Mouse (Mus musculus) heart, postnatal 14 days (tissue): ENCODE measurements at regions not wholly inside any gene's neighbourhood (a gene's known extent, or its start where the extent isn't known, plus 50 kb on each side); places are given as distances from the start of the nearest gene placed in this dataset.

Experiments
- DNase-seq, 2 experiments: peaks; one replicate each; pipeline ENCODE4 v3.0.0; 2021 to 2022
- intact Hi-C: fragments of 180-260 bp; cut with DNase I; formaldehyde crosslinking; loops from one replicate; pipeline ENCODE4 v1.15.1; 2025

GRCm38 (mm10) chr8:10931266-10931665 is 77.0 kb downstream of the Irs2 start:
- intact Hi-C loops, result no loop called here
- DNase-seq, result no peak

- peak; percentile 33 to 42 for DNase-seq
- intact Hi-C loops, result loop anchor here (5.0 kb wide), 1 partner anchor 78 kb away; the partner anchor contains the start of gene Irs2
Measured at GRCm38 (mm10) chr8:10928836-10929235, 79.4 kb downstream of the Irs2 start.

GRCm38 (mm10) chr8:10928342-10928794 is 79.9 kb downstream of the Irs2 start:
- intact Hi-C loops, result loop anchor here (5.0 kb wide), 1 partner anchor 79 kb away; the partner anchor contains the start of gene Irs2
- peak; percentile 60 to 66 for DNase-seq

DNA sequence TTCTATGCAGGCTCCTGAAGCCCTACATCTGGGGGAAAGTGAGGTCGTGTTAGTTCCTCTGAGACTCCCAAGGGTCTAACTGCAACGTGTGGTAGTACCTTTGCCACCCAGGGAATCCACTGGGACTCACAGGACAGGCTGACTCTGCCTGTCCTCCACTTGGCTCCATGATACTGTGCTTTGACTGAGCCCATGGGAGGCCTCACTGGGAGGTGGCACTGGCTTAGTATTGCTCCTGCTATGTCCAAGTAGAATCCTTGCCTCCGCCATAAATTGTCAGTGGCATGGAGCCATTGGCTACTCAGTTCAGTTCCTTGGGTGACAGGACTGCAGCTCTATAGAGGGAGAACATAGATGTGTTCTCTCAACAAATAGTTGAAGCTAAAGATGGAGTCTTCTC is 81.1 kb downstream of the Irs2 start:
- intact Hi-C loops, result loop anchor here (5.0 kb wide), 1 partner anchor 80 kb away; the partner anchor contains the start of gene Irs2
- DNase-seq, result no peak

- DNase-seq, result peak in 1 of 2 experiments; percentile 49
- intact Hi-C loops, result loop anchor here (5.0 kb wide), 1 partner anchor 81 kb away; the partner anchor contains the start of gene Irs2
Measured at GRCm38 (mm10) chr8:10926518-10926915, 81.7 kb downstream of the Irs2 start.

DNA sequence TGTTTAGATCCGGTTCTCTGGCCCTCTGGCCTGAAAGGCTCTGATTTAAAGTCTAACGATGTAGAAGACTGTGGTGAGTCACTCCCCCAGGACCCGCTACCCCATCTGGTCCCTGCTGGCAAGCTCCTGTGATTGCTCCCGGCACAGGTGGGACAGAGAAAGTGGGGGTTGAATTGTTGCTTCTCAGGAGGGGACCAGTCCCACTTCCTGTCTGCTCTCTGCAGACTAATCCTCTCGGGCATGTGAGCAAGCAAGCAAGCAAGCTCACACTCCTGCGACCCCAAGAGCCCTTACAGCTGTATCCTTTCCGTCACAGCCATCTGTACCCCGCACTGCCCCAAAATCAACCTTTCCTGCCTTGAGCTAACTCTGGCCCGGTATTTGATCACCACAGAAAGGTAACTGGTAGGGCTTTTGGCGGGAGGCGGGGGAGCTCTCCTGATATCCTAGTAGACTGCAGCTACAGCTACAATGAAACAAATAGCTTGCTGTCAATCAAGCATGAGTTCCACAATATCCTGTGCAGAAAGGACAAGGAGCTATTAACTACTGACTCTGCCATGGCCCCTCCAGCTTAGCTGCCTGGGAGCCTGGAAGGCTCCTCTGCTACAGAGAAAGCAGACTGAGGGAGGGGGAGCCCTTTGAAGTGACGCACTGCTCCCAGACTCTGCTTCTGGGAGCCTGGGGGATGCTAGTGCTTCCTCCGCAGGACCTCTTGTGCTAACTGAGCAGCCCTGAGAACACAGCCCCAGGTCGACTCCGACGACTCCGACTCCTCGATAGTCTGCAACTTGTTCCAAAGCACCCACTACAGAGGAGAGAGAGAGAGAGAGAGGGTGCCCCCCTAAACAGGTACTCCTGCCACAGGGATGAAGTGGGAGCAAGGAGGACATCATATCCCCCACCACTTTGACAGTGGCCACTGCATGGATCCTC is 82.4 kb downstream of the Irs2 start:
- no peak for DNase-seq
- intact Hi-C loops, result loop anchor here (5.0 kb wide), 1 partner anchor 81 kb away; the partner anchor contains the start of gene Irs2

GRCm38 (mm10) chr8:10924526-10925199 is 83.6 kb downstream of the Irs2 start:
- DNase-seq, result peak; percentile 46 to 66
- intact Hi-C loops, result loop anchor here (5.0 kb wide), 1 partner anchor 83 kb away; the partner anchor contains the start of gene Irs2

GRCm38 (mm10) chr8:10924001-10924490 is 84.2 kb downstream of the Irs2 start:
- intact Hi-C loops, result no loop called here
- no peak for DNase-seq

DNA sequence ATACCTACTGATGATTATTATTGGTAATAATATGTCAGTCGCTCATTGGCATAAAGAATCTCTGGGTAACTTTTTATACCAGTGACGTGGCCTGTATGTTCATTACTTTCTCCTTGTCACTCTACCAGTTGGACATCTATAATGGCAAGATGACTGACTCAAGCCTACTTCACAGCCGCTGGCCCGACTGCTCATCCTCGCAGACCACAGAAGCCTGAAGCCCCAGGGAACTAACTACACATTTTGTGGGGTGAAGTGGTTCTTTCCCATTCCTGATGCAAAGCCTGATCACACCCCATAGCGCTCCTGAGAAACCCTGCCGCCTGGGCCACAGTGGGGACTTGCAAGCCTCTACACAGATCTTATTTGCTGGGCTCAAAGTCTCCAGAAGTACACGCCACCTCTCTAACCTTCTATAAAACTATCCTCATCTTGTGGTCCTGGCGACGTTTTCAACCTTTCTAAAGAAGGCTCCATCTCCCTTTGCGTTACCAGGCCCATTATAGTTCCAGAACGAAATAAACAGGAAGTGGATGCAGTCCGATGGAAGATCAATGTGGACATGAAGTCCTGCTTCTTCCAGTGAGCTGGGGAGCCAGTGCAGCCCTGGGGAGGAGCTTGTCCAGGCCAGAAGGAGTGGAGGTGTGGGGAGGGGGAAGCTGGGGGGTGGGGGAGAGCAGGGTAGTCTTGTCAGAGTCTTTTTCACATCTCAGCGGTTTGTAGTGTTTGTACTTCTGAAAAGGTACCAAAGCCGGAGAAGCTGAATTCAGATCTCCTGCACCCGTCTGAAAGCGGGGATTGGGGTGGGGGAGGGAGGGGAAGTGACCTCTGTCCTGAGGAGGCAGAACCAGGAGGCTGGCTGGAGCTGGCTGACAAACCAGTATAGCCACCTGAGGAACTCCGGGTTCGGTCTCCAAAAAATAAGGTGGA is 84.9 kb downstream of the Irs2 start:
- intact Hi-C loops, result no loop called here
- no peak for DNase-seq

DNA sequence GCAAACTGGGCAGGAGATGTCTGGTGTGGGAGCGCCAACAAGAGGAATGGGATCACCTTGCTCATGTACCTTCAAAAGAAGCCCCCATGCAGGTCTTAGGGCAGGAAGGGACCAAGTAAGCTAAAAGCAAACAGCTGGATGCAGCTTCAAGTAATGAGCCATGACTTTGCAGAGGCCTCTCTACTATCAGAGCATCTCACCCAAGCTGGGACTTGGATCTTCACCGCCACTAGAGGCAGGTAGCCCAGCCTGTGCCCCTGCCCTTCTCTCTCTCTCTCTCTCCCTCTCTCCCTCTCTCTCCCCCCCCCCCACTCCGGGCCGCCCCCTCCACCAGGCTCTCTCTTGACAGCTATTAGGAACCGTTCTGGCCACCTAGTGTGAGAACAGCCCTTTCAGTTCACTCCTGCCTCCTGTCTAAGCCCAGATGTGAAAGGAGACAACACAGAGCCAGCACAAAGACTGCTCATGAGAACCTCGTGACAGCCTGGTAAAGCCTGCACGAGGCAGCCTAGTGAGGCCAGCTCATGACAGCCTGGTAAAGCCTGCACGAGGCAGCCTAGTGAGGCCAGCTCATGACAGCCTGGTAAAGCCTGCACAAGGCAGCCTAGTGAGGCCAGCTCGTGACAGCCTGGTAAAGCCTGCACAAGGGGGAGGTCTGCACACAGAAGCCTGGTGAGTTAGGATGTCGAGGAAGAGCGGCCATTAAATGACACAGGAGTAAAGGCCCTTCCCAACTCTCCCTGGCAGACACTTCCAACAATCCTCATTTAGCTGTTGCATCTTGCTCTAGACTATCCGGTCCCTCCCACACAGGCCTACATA is 85.8 kb downstream of the Irs2 start:
- intact Hi-C loops, result no loop called here
- DNase-seq, result no peak

DNA sequence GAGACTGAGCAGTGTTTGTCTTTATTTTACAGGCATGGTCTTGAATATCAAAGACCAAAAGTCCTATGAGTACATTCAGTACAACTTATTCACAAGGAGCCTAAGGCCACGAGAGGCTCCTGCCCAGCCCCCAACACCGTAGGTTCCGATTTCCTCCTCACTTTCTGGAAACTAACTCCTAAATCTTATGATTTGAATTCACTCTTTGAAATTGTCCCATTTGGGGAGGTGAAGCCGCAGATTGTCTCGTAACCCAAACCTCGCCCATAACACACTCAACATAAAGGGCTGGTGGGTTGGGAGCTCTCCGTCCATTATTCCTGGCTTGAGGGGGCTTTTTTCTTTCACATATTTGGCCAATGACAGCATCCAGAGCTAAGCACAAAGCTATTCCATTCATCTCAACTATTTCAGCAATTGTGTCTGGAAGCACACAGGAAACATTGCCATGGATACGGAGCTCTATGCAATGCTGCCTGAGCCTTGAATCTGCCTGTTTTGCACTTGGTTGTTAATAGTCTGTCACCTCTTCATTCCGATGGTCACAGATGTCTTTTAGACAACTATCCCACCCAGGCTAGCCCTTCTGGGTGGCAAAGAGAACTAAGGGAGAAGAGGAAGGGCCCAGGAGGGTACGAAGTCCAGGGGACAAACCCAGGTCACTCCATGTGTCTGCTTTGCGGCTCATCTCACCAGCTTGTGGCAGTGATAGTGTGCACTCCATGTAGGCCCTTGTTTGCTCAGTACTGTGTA is 86.6 kb downstream of the Irs2 start:
- no peak for DNase-seq
- intact Hi-C loops, result no loop called here

DNA sequence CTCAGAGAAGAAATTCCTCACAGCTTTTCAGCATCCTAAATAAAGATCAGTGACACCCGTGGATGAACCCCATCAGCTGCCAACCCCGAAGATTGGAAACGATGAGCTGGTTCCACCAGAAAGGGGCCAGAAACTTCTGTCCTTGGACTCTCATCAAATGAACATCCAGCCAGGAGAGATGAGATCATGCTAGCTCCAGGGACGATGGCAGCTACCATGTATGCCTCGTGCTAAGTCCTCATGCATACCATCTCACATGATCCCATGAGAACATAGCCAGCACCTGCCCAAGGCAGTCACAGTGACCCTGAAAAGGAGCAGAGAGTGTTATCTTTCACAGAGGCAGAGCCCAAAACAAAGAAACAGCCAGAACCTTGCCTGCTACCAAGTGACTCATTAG is 88.6 kb downstream of the Irs2 start:
- DNase-seq, result no peak
- intact Hi-C loops, result loop anchor here (5.0 kb wide), 1 partner anchor 33 kb away; no protein-coding TSS in a partner anchor

- DNase-seq, result no peak
- intact Hi-C loops, result loop anchor here (5.0 kb wide), 1 partner anchor 34 kb away; no protein-coding TSS in a partner anchor
Measured at GRCm38 (mm10) chr8:10918403-10919035, 89.7 kb downstream of the Irs2 start.

- intact Hi-C loops, result loop anchor here (5.0 kb wide), 1 partner anchor 38 kb away; no protein-coding TSS in a partner anchor
- DNase-seq, result no peak
Measured at GRCm38 (mm10) chr8:10914616-10915015, 93.6 kb downstream of the Irs2 start.

DNA sequence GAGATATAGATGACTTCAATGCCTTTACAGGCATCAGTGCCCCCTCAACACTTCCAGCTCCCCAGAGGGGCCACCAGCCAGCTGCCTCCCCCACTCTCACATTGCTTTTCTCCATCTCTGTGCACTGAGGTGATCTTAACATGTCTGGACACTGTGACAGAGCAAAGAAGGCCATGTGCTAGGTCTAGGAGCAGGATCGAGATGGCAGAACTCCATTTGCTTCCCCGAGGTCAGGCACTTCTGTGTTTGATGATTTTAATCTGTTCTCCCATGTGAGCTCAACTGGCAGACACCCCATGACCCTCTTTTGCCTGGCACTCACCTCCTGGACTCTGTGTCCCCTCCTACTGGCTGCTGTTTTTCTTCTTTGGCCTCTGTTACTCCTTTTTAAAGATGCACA is 95.8 kb downstream of the Irs2 start:
- no peak for DNase-seq
- intact Hi-C loops, result no loop called here

DNA sequence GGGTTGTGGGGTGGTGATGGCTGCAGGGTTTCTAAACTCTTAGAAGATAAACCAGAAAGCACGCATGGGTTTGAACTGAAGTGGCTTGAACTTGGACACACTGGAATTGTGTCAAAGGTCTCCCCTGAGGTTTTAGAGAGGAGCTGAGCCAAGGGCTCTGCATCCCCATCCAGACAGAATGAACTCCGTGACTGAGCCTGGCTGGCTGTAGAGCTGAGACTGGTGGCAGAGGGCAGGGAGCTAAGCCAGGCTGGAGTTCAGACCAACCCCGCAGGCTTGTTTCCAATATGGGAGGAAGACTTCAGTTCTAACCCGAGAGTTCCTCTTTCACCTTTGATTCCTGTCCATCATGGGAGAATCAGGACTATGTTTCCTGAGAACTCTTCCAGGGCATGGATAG is 96.9 kb downstream of the Irs2 start:
- intact Hi-C loops, result no loop called here
- no peak for DNase-seq

DNA sequence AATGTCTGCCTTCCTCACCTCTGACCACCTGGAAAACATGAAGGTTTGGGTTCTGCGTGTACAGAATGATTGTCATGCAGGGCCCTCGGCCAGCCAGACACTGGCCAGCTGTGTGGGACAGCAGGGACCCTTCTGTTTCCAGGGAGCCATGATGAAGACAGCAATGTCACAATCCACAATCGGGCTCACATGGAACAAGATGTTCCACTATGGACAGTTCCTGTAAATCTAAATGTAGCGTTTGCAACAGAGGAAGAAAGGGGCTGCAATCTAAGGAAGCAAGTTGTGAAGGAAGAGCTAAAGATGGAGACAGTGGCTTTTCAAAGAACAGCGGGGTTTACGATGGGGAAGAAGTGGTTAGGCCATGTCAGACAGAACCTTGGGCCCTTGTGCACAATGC is 97.3 kb downstream of the Irs2 start:
- intact Hi-C loops, result no loop called here
- DNase-seq, result peak in 1 of 2 experiments; percentile 50
